Mouse (Mus musculus) E14TG2a.4 (cell line): ENCODE data around the gene Mrtfa.

Experiments
- CTCF ChIP-seq: conservative IDR thresholded peaks from 2 replicates; pipeline ENCODE4 v1.5.1; 2014; ENCODE audit warnings: low read length
- NANOG ChIP-seq: IDR thresholded peaks from 2 replicates; pipeline ENCODE4 v1.6.1; 2014; ENCODE audit warnings: borderline replicate concordance, low read length, mixed read lengths
- POU5F1 ChIP-seq: IDR thresholded peaks from 2 replicates; pipeline ENCODE4 v1.6.1; 2014; ENCODE audit warnings: low read length, borderline replicate concordance

DNA sequence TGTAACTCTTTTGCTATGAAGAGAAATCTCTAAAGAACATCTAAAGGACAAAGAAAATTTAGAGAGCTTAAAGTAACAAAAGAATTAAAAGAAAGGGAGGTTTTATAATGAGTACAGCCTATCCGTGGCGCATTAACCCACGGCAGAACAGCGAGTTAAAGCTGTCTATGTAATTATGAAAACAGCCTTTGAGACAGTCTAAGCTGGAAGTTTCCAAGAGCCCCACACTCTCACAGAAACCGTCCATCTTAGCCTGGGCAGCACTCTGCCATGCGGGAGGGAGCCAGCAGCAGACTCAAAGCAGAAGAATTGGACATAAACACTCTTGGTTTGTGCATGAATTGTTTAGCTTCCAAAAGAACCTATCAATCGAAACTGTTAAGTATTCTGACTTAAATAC lies 103.0 kb downstream of the Mrtfa start:
- TF ChIP-seq CTCF (no peak), NANOG (no peak), POU5F1 (no peak)
